Mouse (Mus musculus) stomach, embryonic 14.5 days (tissue): ENCODE measurements around the gene Nsg1. TPM values are rescaled to one million over a fixed set of nuclear protein-coding genes. Genes with fewer than 3 reads are reported as not detected.
A peak's percentile ranks its signal among the peaks of the same experiment; 100 is the strongest.

Source experiments
- ATAC-seq: fragments of 200-750 bp; cut with Nextera tagmentation; 2 replicates; pipeline ENCODE4 v1.8.0; 2017; ENCODE audit warnings: low read depth, moderate TSS enrichment; ENCODE audit not compliant: insufficient number of reproducible peaks, insufficient read depth, low FRiP score
- H3K27ac ChIP-seq: fragments of 300-500 bp; sonication (generic); 2 replicates; pipeline ENCODE4 v1.5.1; 2014; ENCODE audit warnings: mild to moderate bottlenecking, low read length, moderate library complexity, mixed read lengths
- H3K27me3 ChIP-seq: fragments of 300-500 bp; sonication (generic); 2 replicates; pipeline ENCODE4 v1.6.1; 2014; ENCODE audit warnings: low read length, control low read depth, mixed read lengths; ENCODE audit not compliant: control insufficient read depth, insufficient read depth
- H3K36me3 ChIP-seq: fragments of 300-500 bp; sonication (generic); 2 replicates; pipeline ENCODE4 v1.6.1; 2014; ENCODE audit warnings: mild to moderate bottlenecking, control low read depth, low read length, moderate library complexity, mixed read lengths; ENCODE audit not compliant: control insufficient read depth, insufficient read depth
- H3K4me1 ChIP-seq: fragments of 300-500 bp; sonication (generic); 2 replicates; pipeline ENCODE4 v1.6.1; 2014; ENCODE audit warnings: low read length, control low read depth, mixed read lengths; ENCODE audit not compliant: control insufficient read depth, insufficient read depth
- H3K4me2 ChIP-seq: fragments of 300-500 bp; sonication (generic); replicated peaks from 2 replicates; pipeline ENCODE4 v1.6.1; 2014; ENCODE audit warnings: low read depth, low read length, control low read depth
- H3K4me3 ChIP-seq: fragments of 300-500 bp; sonication (generic); 2 replicates; pipeline ENCODE4 v1.5.1; 2014; ENCODE audit warnings: low read depth, low read length, control low read depth
- H3K9ac ChIP-seq: fragments of 300-500 bp; sonication (generic); replicated peaks from 2 replicates; pipeline ENCODE4 v1.6.1; 2014; ENCODE audit warnings: low read depth, mild to moderate bottlenecking, control low read depth, low read length, moderate library complexity, mixed read lengths
- H3K9me3 ChIP-seq: fragments of 300-500 bp; sonication (generic); 2 replicates; pipeline ENCODE4 v1.6.1; 2016; ENCODE audit warnings: low read depth, low read length, control low read depth; ENCODE audit not compliant: control insufficient read depth
- WGBS: fragments of 180-500 bp; shearing (Covaris S2); extraction: QIAGEN DNeasy Blood & Tissue Kit; methylation state at CpG from one replicate; pipeline ENCODE4 v1.1.7; 2014; 5-methylcytosine and 5-hydroxymethylcytosine counted together
- polyA plus RNA-seq: library from polyadenylated mRNA; unstranded; fragments of >200 nt; fragmentation: Nextera tagmentation; extraction: Ambion mirVana; gene quantifications from 2 replicates; pipeline ENCODE4 v1.2.1, GENCODE M21; 2014

Nsg1 gene
- polyA plus RNA-seq, 1 experiment from 2014 or later = 22.2 TPM

- no peaks in the 10 kb centered on the region for H3K27me3 ChIP-seq
- H3K4me2 ChIP-seq = no peak overlapping the region
- no peak for ATAC-seq
- H3K4me1 ChIP-seq = no peaks in the 10 kb centered on the region
- 85% methylated on average over 2 of the region's 2 CpGs for WGBS
- no peak overlapping the region for H3K9ac ChIP-seq
- peaks cover 3% of the 10 kb centered on the region; the same call in 1 of the 2 replicates for H3K36me3 ChIP-seq
- no peak overlapping the region for H3K27ac ChIP-seq
- H3K9me3 ChIP-seq = no peaks in the 10 kb centered on the region
- no peak overlapping the region for H3K4me3 ChIP-seq
Observed at GRCm38 (mm10) chr5:38129339-38129738, 30.4 kb downstream of the Nsg1 start.

- ATAC-seq = no peak
- H3K36me3 ChIP-seq = peaks cover 3% of the 10 kb centered on the region; the same call in 1 of the 2 replicates
Observed at GRCm38 (mm10) chr5:38126519-38127306, 33.0 kb downstream of the Nsg1 start.

GRCm38 (mm10) chr5:38121699-38122098, 38.0 kb downstream of the Nsg1 start:
- no peak for ATAC-seq
- H3K4me2 ChIP-seq = no peak overlapping the region
- no peak overlapping the region for H3K27ac ChIP-seq
- peaks cover 2% of the 10 kb centered on the region; the same call in 1 of the 2 replicates for H3K36me3 ChIP-seq
- H3K4me3 ChIP-seq = no peak overlapping the region
- H3K4me1 ChIP-seq = no peaks in the 10 kb centered on the region
- no peak overlapping the region for H3K9ac ChIP-seq
- WGBS = 74% methylated on average over 7 of the region's 7 CpGs
- no peaks in the 10 kb centered on the region for H3K9me3 ChIP-seq
- H3K27me3 ChIP-seq = no peaks in the 10 kb centered on the region

More at GRCm38 (mm10) chr5:38126519-38127306, 33.0 kb downstream of the Nsg1 start:
- Histone ChIP-seq H3K4me1 (no peaks in the 10 kb centered on the region), H3K9me3 (no peaks in the 10 kb centered on the region), H3K27ac (no peak overlapping the region), H3K4me3 (no peak overlapping the region), H3K4me2 (no peak overlapping the region), H3K27me3 (no peaks in the 10 kb centered on the region), H3K9ac (no peak overlapping the region)
- 87% methylated on average over 13 of the region's 13 CpGs for WGBS

GRCm38 (mm10) chr5:38119268-38119667, 40.4 kb downstream of the Nsg1 start:
- ATAC-seq = no peak
- no peak overlapping the region for H3K4me2 ChIP-seq
- no peaks in the 10 kb centered on the region for H3K27me3 ChIP-seq
- H3K9me3 ChIP-seq = no peaks in the 10 kb centered on the region
- H3K27ac ChIP-seq = no peak overlapping the region
- no peak overlapping the region for H3K9ac ChIP-seq
- peaks cover 7% of the 10 kb centered on the region; the same call in 1 of the 2 replicates for H3K36me3 ChIP-seq
- H3K4me3 ChIP-seq = no peak overlapping the region
- H3K4me1 ChIP-seq = no peaks in the 10 kb centered on the region
- 96% methylated on average over 5 of the region's 5 CpGs for WGBS

- Histone ChIP-seq H3K4me3 (no peak overlapping the region), H3K27me3 (no peaks in the 10 kb centered on the region), H3K36me3 (peaks cover 7% of the 10 kb centered on the region; the same call in 1 of the 2 replicates), H3K9me3 (no peaks in the 10 kb centered on the region), H3K4me2 (no peak overlapping the region), H3K27ac (no peak overlapping the region), H3K4me1 (no peaks in the 10 kb centered on the region), H3K9ac (no peak overlapping the region)
- ATAC-seq = peak; percentile 88
- WGBS = 93% methylated on average over 1 of the region's 1 CpGs
Observed at GRCm38 (mm10) chr5:38117056-38117455, 42.7 kb downstream of the Nsg1 start.

- Histone ChIP-seq H3K9me3 (no peaks in the 10 kb centered on the region), H3K4me3 (no peak overlapping the region), H3K4me2 (no peak overlapping the region), H3K36me3 (peaks cover 7% of the 10 kb centered on the region; the same call in 1 of the 2 replicates), H3K4me1 (no peaks in the 10 kb centered on the region), H3K27ac (no peak overlapping the region), H3K27me3 (no peaks in the 10 kb centered on the region), H3K9ac (no peak overlapping the region)
- ATAC-seq = no peak
- 90% methylated on average over 2 of the region's 2 CpGs for WGBS
Observed at GRCm38 (mm10) chr5:38114526-38114925, 45.2 kb downstream of the Nsg1 start.

- ATAC-seq = no peak
- Histone ChIP-seq H3K9ac (no peak overlapping the region), H3K27ac (no peak overlapping the region), H3K4me2 (no peak overlapping the region), H3K9me3 (no peaks in the 10 kb centered on the region), H3K36me3 (peaks cover 9% of the 10 kb centered on the region; the same call in 1 of the 2 replicates), H3K4me1 (no peaks in the 10 kb centered on the region), H3K4me3 (no peak overlapping the region), H3K27me3 (no peaks in the 10 kb centered on the region)
- 87% methylated on average over 10 of the region's 10 CpGs for WGBS
Observed at GRCm38 (mm10) chr5:38106807-38107206, 52.9 kb downstream of the Nsg1 start.

GRCm38 (mm10) chr5:38106080-38106697, 53.5 kb downstream of the Nsg1 start:
- Histone ChIP-seq H3K27me3 (no peaks in the 10 kb centered on the region), H3K4me2 (no peak overlapping the region), H3K36me3 (peaks cover 9% of the 10 kb centered on the region; the same call in 1 of the 2 replicates), H3K4me1 (no peaks in the 10 kb centered on the region), H3K9me3 (no peaks in the 10 kb centered on the region), H3K4me3 (no peak overlapping the region), H3K27ac (no peak overlapping the region), H3K9ac (no peak overlapping the region)
- no peak for ATAC-seq
- WGBS = 75% methylated on average over 14 of the region's 14 CpGs
